Mouse (Mus musculus) layer of hippocampus, adult 9-11 months (tissue): ENCODE measurements around the gene Tent5b.

Experiments used
- DNase-seq: peaks from one replicate; pipeline ENCODE4 v3.0.0; 2022

Gene Tent5b

GRCm38 (mm10) chr4:133471135-133471821, 8.7 kb upstream of the Tent5b start:
- DNase-seq = no peak

DNA sequence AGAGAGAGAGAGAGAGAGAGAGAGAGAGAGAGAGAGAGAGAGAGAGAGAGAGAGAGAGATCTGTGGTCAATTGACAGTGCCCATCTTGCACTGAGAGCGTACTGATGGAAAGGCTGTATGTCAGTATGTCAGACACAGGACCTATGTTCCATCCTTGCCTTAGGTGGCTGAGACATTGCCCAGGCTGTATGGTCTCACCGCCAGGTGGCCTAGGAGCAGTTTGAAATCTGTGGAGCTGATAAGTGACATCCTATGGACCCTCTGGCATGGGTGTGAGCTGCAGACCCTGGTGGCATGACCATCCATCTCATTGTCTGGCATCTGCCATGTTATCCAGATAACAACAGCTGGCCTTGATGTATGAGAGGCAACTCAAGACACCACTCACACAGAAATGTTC, 6.1 kb upstream of the Tent5b start:
- no peak for DNase-seq

DNA sequence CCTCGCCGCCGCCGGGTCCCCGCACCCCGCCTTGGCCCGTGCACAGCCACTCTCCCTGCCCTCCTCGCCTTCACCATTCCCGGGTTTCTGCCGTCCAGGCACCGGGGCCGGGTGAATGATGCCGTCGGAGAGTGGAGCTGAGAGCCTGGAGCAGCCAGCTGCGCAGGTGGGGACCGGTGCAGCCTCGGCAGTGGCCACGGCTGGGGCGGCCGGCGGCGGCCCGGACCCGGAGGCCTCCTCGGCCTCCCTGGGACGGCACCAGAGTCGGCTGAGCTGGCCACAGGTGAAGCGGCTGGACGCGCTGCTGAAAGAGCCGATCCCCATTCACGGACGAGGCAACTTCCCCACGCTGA, 229 bp downstream of the Tent5b start:
- no peak for DNase-seq

- DNase-seq = no peak
Observed at GRCm38 (mm10) chr4:133480754-133481153, 822 bp downstream of the Tent5b start.

DNA sequence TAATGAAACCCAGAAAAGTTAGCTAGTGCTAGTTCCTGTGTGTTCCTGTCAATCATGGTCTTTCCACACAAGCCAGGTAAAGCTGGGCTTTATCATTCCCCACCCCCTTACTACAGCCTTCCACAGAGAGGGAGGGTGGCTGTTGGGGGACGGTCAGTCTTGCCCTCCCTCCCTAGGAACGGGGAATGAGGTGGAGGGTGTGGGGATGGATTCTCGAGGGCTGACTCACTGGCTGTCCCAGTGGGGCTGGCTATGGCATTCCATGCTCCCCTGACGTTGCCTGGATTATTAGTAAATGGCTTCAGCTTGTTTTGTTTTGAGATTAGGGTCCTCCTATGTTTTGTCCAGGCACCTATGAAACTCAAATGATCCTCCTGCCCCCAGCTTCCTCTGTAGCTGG, 1.6 kb downstream of the Tent5b start:
- no peak for DNase-seq

DNA sequence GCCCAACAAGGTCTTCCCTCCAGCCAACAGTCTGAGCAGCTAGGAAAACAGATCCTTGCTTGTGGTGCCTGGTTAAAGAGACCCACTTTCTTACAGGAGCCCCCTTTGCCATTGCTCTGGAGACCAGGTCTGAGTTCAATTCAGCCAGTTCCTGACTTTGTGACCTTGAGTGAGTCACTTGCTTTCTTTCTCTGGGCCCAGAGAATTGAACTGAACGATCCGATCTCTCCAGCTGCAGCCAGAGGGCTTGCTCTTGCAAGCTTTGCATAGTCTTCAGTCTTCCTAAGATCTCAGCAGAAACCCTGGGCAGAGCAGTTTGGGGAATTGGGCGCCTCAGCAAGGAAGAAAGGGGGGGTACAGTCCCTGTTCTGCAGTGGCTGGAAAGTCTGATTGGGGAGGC, 2.5 kb downstream of the Tent5b start:
- DNase-seq = no peak

- no peak for DNase-seq
Observed at GRCm38 (mm10) chr4:133484266-133485025, 4.5 kb downstream of the Tent5b start.

GRCm38 (mm10) chr4:133485691-133486425, 5.9 kb downstream of the Tent5b start:
- DNase-seq = no peak

DNA sequence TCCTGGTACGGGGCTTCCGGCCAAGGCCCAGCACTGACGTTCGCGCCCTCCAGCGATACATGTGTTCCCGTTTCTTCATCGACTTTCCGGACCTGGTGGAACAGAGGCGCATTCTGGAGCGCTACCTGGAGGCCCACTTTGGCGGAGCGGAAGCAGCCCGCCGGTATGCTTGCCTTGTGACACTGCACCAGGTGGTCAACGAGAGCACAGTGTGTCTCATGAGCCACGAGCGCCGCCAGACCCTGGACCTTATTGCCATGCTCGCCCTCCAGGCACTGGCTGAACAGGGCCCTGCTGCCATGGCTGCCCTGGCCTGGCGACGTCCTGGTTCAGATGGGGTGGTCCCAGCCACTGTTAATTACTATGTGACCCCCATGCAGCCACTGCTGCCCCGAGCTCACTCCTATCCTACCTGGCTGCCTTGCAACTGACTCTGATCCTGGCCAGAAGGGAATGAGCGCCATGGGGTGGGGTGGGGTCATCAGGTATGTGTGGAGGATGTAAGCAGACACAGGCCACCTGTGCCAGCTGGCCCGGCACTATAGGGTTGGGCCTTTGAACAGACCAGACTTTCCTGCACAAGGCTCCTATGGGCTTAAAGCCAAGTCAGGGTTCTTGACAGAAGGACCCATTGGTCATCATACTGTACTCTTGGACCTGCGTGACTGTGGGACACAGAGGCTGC, 6.9 kb downstream of the Tent5b start:
- no peak for DNase-seq

DNA sequence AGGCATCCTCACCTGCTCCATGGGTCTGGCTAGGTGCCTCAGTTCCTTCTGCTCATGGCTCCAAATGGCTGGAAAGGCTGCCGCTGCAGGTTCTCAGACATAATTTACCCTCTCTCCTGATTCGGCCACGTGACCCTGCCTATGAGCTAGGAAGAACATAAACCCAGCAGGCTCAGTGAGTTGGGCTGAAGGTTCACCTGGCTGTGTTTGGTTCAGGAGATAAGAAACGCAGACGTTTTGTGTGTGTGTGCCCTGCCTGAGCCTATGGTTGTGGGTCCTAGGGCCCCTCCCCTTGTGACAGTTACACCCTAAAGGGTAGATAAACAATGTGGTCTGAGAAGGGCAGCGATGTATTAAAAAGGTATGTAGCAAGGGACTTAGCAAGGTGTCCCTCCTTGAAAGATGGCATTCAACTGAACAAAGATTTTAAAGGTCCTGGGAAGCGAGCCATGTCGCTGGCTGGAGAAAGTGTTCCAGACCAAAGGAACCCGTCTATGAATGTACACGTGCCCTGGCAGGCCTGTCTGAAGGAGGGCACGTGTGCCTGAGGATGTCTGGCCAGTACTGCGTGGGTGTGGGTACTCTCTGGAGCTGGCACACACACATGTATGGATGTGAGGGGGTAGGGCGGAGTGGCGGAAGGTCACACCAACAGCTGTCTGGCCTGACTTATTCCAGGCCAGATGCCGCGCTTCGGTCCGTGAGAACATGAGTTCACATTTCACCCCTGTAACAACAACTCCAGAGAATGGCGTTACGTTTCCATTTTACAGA, 8.9 kb downstream of the Tent5b start:
- no peak for DNase-seq

- no peak for DNase-seq
Observed at GRCm38 (mm10) chr4:133489489-133490245, 9.7 kb downstream of the Tent5b start.

DNA sequence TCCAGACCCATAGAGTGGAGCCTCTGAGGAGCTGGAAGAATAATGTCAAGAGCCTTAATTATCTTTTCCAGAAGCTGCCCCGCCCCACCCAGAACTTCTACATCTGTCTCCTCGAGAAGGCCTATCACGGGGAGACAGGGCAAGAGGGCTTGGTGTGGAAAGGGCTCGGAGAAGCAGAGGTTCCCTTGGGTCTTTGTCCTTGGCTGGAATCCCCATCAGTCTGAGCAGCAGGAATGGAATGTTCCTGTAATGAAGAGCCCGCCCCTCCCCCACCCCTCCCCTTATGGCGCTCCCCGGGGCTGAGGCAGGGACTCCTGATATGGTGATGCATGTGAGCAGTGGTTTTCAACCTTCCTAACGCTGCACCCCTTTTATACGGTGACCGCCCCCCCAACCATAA, 11.9 kb downstream of the Tent5b start:
- DNase-seq = no peak

DNA sequence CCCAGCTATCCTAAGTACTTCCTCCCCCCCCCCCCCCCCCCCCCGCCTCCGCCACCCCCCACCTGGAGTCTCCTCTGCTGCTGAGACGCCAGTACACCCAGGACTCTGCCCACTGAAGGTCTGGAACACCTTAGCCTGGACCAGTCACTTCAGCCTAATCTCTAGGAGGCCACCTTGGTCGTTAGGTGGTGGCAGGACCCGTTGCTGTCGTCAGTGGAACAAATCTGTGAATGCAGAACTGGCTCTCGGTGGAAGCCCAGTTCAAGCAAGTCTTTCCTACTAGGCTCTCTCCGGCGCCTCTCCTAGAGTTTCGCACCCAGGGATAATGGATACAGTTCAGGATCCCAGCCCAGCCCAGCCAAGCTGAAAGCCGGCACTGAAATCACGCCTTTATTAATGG, 14.0 kb downstream of the Tent5b start:
- no peak for DNase-seq

- DNase-seq = peak; percentile 73
Observed at GRCm38 (mm10) chr4:133494432-133494831, 14.5 kb downstream of the Tent5b start.

- no peak for DNase-seq
Observed at GRCm38 (mm10) chr4:133494867-133495266, 14.9 kb downstream of the Tent5b start.

DNA sequence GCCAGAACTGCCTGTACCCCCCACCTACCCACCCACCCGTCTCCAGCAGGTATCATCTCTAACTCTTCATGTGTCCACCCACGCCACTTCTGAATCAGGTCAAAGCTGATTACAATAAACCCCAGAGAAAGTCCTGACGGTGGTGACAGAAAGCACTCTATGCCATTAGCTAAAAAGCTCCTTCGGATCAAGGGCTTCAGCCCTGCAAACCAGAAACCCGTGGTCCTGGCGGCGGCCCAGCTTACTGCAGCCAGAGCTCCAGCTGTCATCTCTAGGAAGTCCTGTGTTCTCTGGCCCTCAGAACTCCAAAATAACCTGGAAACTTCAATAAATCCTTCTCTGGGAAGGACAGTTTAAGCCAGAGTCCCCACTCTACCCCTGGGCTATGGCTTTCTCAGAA, 15.8 kb downstream of the Tent5b start:
- DNase-seq = no peak

- DNase-seq = no peak
Observed at GRCm38 (mm10) chr4:133496738-133497445, 17.0 kb downstream of the Tent5b start.

DNA sequence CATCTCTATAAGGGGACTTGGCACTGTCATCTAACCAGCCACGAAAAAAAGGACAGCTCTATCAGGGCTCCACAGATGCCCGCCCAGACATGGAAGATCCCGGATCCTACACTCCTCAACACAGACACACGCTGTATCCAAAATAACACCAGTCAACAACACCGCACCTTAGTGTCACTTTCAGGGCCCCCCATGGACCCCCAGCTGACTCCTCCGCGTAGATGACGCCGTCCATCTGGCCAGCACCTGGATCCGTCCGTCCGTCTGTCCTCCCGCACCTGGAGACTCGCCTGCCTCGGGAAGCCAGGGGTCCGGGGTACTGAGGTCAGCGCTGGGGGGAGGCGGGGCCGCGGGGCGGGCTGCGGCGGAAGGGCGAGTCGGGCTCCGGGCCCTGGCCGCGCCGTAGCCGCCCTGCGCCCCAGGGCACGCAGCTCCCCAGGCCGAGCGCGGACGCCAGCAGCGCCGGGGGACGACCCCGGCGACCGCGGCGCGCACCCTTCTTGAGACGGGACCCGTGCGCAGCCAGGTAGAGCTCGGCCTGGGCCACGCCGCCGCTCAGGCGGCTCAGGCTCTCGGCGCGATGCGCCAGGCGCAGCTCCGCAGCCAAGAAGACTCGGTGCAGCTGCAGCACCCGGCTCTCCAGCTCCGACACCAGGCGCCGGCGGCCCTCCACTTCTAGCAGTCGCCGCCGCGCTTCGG, 17.7 kb downstream of the Tent5b start:
- no peak for DNase-seq

DNA sequence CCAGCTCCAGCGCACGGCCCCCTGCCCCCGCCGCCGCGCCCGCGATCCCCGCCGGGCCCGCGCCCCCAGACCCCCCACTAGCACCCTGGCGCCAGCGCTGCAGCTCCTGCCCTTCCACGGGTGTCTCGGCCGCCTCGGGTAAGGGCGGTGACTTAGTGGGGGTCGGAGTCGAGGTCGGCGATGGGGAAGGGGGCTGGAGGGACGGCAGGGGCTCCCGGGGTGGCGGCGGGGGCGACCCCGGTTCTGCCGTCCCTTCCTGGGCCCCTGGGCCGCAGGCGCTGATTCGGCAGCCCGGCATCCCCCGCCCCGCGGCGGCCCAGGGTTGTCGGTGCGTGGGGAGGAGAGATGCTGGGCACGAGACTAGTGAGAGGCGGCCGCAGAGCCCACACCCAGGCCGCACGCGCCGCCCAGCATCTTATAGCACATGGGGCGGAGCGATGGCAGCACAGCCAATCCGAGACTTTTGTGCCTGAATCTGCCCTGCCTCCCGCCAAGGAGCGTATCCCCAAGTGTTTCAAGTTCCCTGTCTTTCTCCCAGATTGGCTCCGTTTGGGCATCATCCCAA, 18.3 kb downstream of the Tent5b start, which contains the start of gene Trnp1:
TSS of gene Trnp1 (minus strand) at position 391 of the 565 bp plus-strand sequence.
- DNase-seq = peak; percentile 91

DNA sequence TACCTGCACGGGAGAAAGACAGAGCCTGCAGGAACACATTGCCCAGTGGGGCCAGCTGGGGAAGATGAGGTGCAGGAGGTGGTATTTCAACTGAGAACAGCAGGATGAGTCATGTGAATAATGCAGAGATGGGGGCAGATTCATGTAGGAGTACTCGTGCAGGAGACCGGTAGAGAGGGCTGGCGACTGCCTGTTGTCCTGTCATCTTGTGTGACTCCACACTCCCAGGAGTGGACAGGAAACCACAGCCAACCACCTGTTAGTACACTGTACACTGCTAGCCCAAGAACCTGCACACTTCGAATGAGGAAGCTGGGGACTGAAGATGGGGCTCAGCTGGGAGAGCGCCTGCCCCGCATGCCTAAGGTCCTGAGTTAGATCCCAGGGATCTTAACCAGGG, 21.6 kb downstream of the Tent5b start:
- DNase-seq = no peak
